33 mouse cellular contexts compared by ENCODE assay signal in the genomic region with DNA sequence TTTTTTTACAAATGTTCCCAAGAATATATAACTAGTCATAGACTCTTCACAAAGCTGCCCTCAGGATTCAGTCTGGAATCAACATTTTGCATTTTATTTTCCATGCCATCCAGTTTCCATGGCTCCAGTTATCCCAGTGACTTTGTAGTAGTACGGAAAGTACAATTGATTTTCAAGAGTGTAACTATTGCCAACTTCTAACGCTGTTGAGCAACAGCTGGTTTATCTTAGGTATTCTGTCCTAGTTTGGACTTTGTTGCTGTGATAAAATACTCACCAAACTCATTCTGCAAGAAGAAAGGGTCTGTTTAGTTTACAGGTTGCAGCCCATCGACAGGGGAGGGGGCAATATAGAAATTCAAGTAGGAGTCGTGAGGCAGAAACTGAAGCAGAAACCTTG. TPM values are rescaled to one million over a fixed set of nuclear protein-coding genes. Genes with fewer than 3 reads are reported as not detected.
"Had no signal": no experiment of that assay in that cellular context is flagged by ENCODE, and none has a peak within 500 bp of the region (broad histone marks: within the 10 kb centered on the region; RNA-seq: fewer than 3 reads in every experiment).

No protein-coding gene starts in this region.

- H3K4me2 ChIP-seq: limb, embryonic 12.5 days; limb, embryonic 13.5 days; limb, embryonic 15.5 days; liver, embryonic 13.5 days; liver, embryonic 15.5 days; lung, embryonic 14.5 days; lung, embryonic 15.5 days; midbrain, embryonic 11.5 days; midbrain, embryonic 12.5 days; midbrain, embryonic 13.5 days; midbrain, embryonic 15.5 days; neural tube, embryonic 12.5 days had no signal

- ATAC-seq: lung, postnatal 0 days; midbrain, embryonic 13.5 days; midbrain, embryonic 15.5 days; midbrain, embryonic 16.5 days had no signal

- H3K27ac ChIP-seq: left cerebral cortex, adult 2 months; limb, embryonic 10.5 days; limb, embryonic 12.5 days; limb, embryonic 13.5 days; limb, embryonic 15.5 days; liver, embryonic 13.5 days; liver, embryonic 14.5 days; liver, embryonic 15.5 days; lung, embryonic 15.5 days; macrophage; midbrain, embryonic 10.5 days; midbrain, embryonic 12.5 days; midbrain, embryonic 13.5 days; midbrain, embryonic 15.5 days; neural tube, embryonic 12.5 days had no signal

- H3K4me3 ChIP-seq: left cerebral cortex, adult 2 months; limb, embryonic 10.5 days; limb, embryonic 12.5 days; limb, embryonic 13.5 days; limb, embryonic 15.5 days; liver, embryonic 13.5 days; liver, embryonic 15.5 days; lung, embryonic 15.5 days; megakaryocyte, embryonic 14.5 days; midbrain, embryonic 10.5 days; midbrain, embryonic 12.5 days; midbrain, embryonic 13.5 days; midbrain, embryonic 15.5 days; myocyte; neural tube, embryonic 12.5 days had no signal

- DNase-seq: layer of hippocampus, postnatal 36 days; left cerebral cortex, postnatal 4 days; liver, embryonic 13.5 days; lung, adult 18-20 months; lung, adult 2 months; lung, embryonic 14.5 days; lung, postnatal 10 days; lung, postnatal 14 days; lung, postnatal 36 days; lung, postnatal 4 days; midbrain, embryonic 14.5 days had no signal

- H3K9me3 ChIP-seq: limb, embryonic 10.5 days; limb, embryonic 12.5 days; limb, embryonic 13.5 days; limb, embryonic 15.5 days; liver, embryonic 13.5 days; liver, embryonic 15.5 days; lung, embryonic 15.5 days; megakaryocyte, embryonic 14.5 days; midbrain, embryonic 10.5 days; midbrain, embryonic 12.5 days; midbrain, embryonic 13.5 days; midbrain, embryonic 15.5 days; neural tube, embryonic 12.5 days had no signal

- H3K36me3 ChIP-seq: limb, embryonic 10.5 days; limb, embryonic 12.5 days; limb, embryonic 13.5 days; limb, embryonic 15.5 days; liver, embryonic 13.5 days; liver, embryonic 15.5 days; lung, embryonic 15.5 days; midbrain, embryonic 10.5 days; midbrain, embryonic 12.5 days; midbrain, embryonic 13.5 days; midbrain, embryonic 15.5 days; neural tube, embryonic 12.5 days had no signal

- H3K9ac ChIP-seq: limb, embryonic 12.5 days; limb, embryonic 13.5 days; limb, embryonic 15.5 days; liver, embryonic 13.5 days; liver, embryonic 14.5 days; liver, embryonic 15.5 days; lung, embryonic 14.5 days; lung, embryonic 15.5 days; midbrain, embryonic 12.5 days; midbrain, embryonic 13.5 days; midbrain, embryonic 15.5 days; neural tube, embryonic 12.5 days had no signal

- H3K27me3 ChIP-seq: limb, embryonic 12.5 days; limb, embryonic 13.5 days; limb, embryonic 15.5 days; liver, embryonic 13.5 days; liver, embryonic 15.5 days; lung, embryonic 15.5 days; megakaryocyte, embryonic 14.5 days; midbrain, embryonic 12.5 days; midbrain, embryonic 13.5 days; midbrain, embryonic 15.5 days; neural tube, embryonic 12.5 days had no signal

- H3K4me1 ChIP-seq: limb, embryonic 10.5 days; limb, embryonic 12.5 days; limb, embryonic 13.5 days; limb, embryonic 15.5 days; liver, embryonic 13.5 days; liver, embryonic 15.5 days; lung, embryonic 15.5 days; megakaryocyte, embryonic 14.5 days; midbrain, embryonic 10.5 days; midbrain, embryonic 12.5 days; midbrain, embryonic 13.5 days; midbrain, embryonic 15.5 days; neural tube, embryonic 12.5 days had no signal

RNA-seq across cellular contexts. Expression of gene Hapln1, which starts 26.7 kb away (rescaled TPM):
- total RNA-seq: megakaryocyte progenitor cell, adult 5-6 weeks; megakaryocyte-erythroid progenitor cell, adult 5-6 weeks; monocyte, adult 5-6 weeks had no signal
- polyA plus RNA-seq: macrophage had no signal
